Mouse (Mus musculus) myocyte (in vitro differentiated cells): ENCODE data around the gene Sap18.

Experiments used
- MAX ChIP-seq: IDR thresholded peaks from one replicate; pipeline ENCODE4 v1.6.1; 2011; ENCODE audit warnings: low read depth, mild to moderate bottlenecking, control low read depth
- MYOG ChIP-seq, 3 experiments: IDR thresholded peaks; one replicate each; pipeline ENCODE4 v1.6.1; 2011; ENCODE audit warnings: control low read depth in 2 of 3, low read depth in 2 of 3, mild to moderate bottlenecking in 2 of 3; ENCODE audit not compliant: insufficient read length in 2 of 3, control insufficient read depth in 1 of 3, insufficient read depth in 1 of 3
- POLR2A ChIP-seq: IDR thresholded peaks from one replicate; pipeline ENCODE4 v1.6.1; 2011; ENCODE audit warnings: low read depth, mild to moderate bottlenecking, control low read depth, moderate library complexity; ENCODE audit not compliant: insufficient read length
- SRF ChIP-seq: IDR thresholded peaks from one replicate; pipeline ENCODE4 v1.6.1; 2011; ENCODE audit warnings: low read depth; ENCODE audit not compliant: control insufficient read depth, insufficient read length
- TCF12 ChIP-seq: IDR thresholded peaks from one replicate; pipeline ENCODE4 v1.6.1; 2011; ENCODE audit warnings: mild to moderate bottlenecking, control low read depth; ENCODE audit not compliant: poor library complexity, insufficient read depth, severe bottlenecking
- USF1 ChIP-seq: IDR thresholded peaks from one replicate; pipeline ENCODE4 v1.6.1; 2011; ENCODE audit warnings: low read depth, mild to moderate bottlenecking, control low read depth, moderate library complexity

GRCm38 (mm10) chr14:57791171-57791570, 6.8 kb upstream of the Sap18 start:
- TF ChIP-seq TCF12: no peak
- no peak for TF ChIP-seq POLR2A
- TF ChIP-seq MYOG (IDR thresholded peaks at IDR 0.05; ENCODE audit: control insufficient read depth in 1 of 3, insufficient read depth in 1 of 3, insufficient read length in 2 of 3, low read depth in 2 of 3): no peak
- TF ChIP-seq MAX: no peak
- TF ChIP-seq USF1: no peak
- TF ChIP-seq SRF: no peak
